Mouse (Mus musculus) liver, postnatal 0 days (tissue): ENCODE measurements around the gene Unk.

ENCODE experiments used
- CTCF ChIP-seq: sonication (generic); IDR thresholded peaks from 2 replicates; pipeline ENCODE4 v1.5.1; 2016; ENCODE audit warnings: antibody characterized with exemption, low read depth
- EP300 ChIP-seq: IDR thresholded peaks from 2 replicates; pipeline ENCODE4 v1.6.1; 2016; ENCODE audit warnings: antibody characterized with exemption, low read depth, mild to moderate bottlenecking

- no peak for TF ChIP-seq CTCF
- TF ChIP-seq EP300: no peak
Measured at GRCm38 (mm10) chr11:116040593-116040992, 10.5 kb downstream of the Unk start.
